Mouse (Mus musculus) limb, embryonic 15.5 days (tissue): ENCODE measurements around the gene Gabrb2. TPM values are rescaled to one million over a fixed set of nuclear protein-coding genes. Genes with fewer than 3 reads are reported as not detected.

ENCODE experiments used
- ATAC-seq: fragments of 200-750 bp; cut with Nextera tagmentation; 2 replicates; pipeline ENCODE4 v1.8.0; 2017; ENCODE audit warnings: low read depth, moderate TSS enrichment; ENCODE audit not compliant: insufficient number of reproducible peaks, low FRiP score, low TSS enrichment
- H3K27ac ChIP-seq: fragments of 300-500 bp; sonication (generic); 2 replicates; pipeline ENCODE4 v1.5.1; 2015; ENCODE audit warnings: moderate library complexity, mild to moderate bottlenecking, inconsistent platforms
- H3K27me3 ChIP-seq: fragments of 300-500 bp; sonication (generic); 2 replicates; pipeline ENCODE4 v1.6.1; 2015; ENCODE audit warnings: inconsistent platforms
- H3K36me3 ChIP-seq: fragments of 300-500 bp; sonication (generic); 2 replicates; pipeline ENCODE4 v1.6.1; 2015; ENCODE audit warnings: inconsistent platforms
- H3K4me1 ChIP-seq: fragments of 300-500 bp; sonication (generic); 2 replicates; pipeline ENCODE4 v1.6.1; 2015; ENCODE audit warnings: inconsistent platforms
- H3K4me2 ChIP-seq: fragments of 300-500 bp; sonication (generic); 2 replicates; pipeline ENCODE4 v1.6.1; 2015; ENCODE audit warnings: mild to moderate bottlenecking, inconsistent platforms
- H3K4me3 ChIP-seq: fragments of 300-500 bp; sonication (generic); 2 replicates; pipeline ENCODE4 v1.5.1; 2015; ENCODE audit warnings: mild to moderate bottlenecking, inconsistent platforms
- H3K9ac ChIP-seq: fragments of 300-500 bp; sonication (generic); 2 replicates; pipeline ENCODE4 v1.6.1; 2015; ENCODE audit warnings: inconsistent platforms
- H3K9me3 ChIP-seq: fragments of 300-500 bp; sonication (generic); 2 replicates; pipeline ENCODE4 v1.6.1; 2016; ENCODE audit warnings: inconsistent platforms
- WGBS: fragments of 180-500 bp; shearing (Covaris S2); methylation state at CpG from one replicate; pipeline ENCODE4 v1.1.7; 2015; 5-methylcytosine and 5-hydroxymethylcytosine counted together
- polyA plus RNA-seq: library from polyadenylated mRNA; unstranded; fragments of >200 nt; fragmentation: Nextera tagmentation; extraction: Ambion mirVana; gene quantifications from 2 replicates; pipeline ENCODE4 v1.2.1, GENCODE M21; 2015

Gabrb2 gene
- polyA plus RNA-seq, 1 experiment from 2014 or later, result 0.90 TPM

DNA sequence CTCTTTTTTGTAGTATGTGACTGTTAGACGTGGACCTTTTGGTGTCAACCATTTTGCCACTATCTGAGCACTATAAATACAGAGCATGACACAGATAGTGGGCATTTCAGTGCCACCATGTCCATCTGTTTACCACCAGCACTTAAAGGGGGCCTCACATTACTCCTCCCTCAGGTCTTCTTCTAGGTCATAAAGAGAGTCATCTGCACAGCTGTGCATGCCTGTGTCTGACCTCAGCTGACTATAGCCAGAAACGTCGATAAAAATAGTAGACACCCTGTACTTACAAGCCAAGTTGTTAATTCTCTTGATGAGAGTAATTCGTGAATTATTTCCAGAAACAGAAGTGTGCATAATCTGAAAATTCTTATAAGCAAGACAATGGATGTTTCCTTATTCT, 29.4 kb downstream of the Gabrb2 start:
- ATAC-seq, result no peak
- 67% methylated on average over 4 of the region's 4 CpGs for WGBS
- no peak overlapping the region for H3K4me2 ChIP-seq

DNA sequence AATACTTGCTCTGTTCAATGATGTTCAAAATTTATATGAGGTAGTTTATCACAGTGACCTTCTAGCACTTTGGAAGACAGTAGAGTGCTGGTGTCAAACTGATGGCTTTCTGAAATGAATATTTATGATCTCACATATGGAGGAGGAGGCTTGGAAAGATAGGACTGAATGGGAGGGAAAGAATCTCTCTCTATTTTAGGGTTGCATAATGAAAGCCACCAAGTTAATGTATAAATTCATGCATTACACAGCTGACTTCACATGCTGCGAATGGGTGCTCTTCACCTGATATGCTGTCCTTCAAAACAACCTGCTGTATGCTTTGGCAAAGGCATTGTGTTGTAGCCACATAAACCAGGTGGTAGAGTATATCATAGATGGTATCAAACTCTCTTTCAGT, 44.6 kb downstream of the Gabrb2 start:
- WGBS, result 83% methylated on average over 1 of the region's 1 CpGs

More for the DNA sequence above, 29.4 kb downstream of the Gabrb2 start:
- H3K4me1 ChIP-seq, result no peaks in the 10 kb centered on the region
- no peaks in the 10 kb centered on the region for H3K27me3 ChIP-seq
- no peaks in the 10 kb centered on the region for H3K36me3 ChIP-seq
- no peaks in the 10 kb centered on the region for H3K9me3 ChIP-seq
- H3K9ac ChIP-seq, result no peak overlapping the region
- no peak overlapping the region for H3K27ac ChIP-seq
- no peak overlapping the region for H3K4me3 ChIP-seq

DNA sequence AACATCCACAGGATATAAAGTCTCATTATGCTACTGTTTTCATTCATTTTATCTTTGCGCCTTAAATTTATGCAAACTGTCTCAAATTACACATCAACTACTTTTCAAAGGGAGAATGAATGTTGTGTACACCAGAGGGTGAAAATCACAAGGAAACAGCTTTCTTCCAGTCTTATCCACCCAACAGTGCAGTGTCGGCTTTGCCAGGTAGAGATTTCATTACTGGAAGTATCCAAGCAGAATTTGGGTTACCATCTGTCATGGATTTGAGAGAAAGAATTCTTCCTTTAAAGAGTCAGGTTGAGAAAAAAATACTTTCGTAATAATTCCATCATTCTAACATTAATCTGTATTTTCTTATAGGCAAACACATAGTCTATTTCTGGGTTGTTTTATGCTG, 48.8 kb downstream of the Gabrb2 start:
- no peaks in the 10 kb centered on the region for H3K36me3 ChIP-seq
- no peak overlapping the region for H3K27ac ChIP-seq
- no peak for ATAC-seq
- no peaks in the 10 kb centered on the region for H3K4me1 ChIP-seq
- WGBS, result 87% methylated on average over 3 of the region's 3 CpGs
- no peak overlapping the region for H3K9ac ChIP-seq
- no peak overlapping the region for H3K4me3 ChIP-seq
- H3K4me2 ChIP-seq, result no peak overlapping the region
- H3K27me3 ChIP-seq, result no peaks in the 10 kb centered on the region
- H3K9me3 ChIP-seq, result no peaks in the 10 kb centered on the region

More for the DNA sequence above, 44.6 kb downstream of the Gabrb2 start:
- Histone ChIP-seq H3K27me3 (no peaks in the 10 kb centered on the region), H3K4me2 (no peak overlapping the region), H3K9ac (no peak overlapping the region), H3K4me3 (no peak overlapping the region), H3K36me3 (no peaks in the 10 kb centered on the region), H3K27ac (no peak overlapping the region), H3K4me1 (no peaks in the 10 kb centered on the region), H3K9me3 (no peaks in the 10 kb centered on the region)
- ATAC-seq, result no peak

DNA sequence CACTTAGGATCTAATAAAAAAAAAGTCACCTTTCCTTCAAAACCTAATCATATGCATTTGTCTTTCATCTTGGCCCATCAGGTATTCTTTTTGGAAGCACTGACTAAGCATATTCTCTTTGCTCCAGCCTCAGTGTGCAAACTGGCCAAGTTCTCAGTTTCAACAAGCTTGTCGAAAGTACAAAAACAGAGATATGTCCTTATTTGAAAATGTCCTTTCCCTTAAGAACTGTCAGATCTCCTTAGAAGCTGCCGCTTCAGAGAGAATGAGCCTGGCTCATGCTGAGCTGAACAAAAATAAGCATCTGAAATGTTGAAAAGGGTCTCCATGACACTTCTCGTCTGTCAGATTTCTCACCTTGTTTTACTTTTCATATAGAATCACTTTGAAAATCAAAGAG, 55.0 kb downstream of the Gabrb2 start:
- H3K4me1 ChIP-seq, result no peaks in the 10 kb centered on the region
- no peak overlapping the region for H3K4me3 ChIP-seq

DNA sequence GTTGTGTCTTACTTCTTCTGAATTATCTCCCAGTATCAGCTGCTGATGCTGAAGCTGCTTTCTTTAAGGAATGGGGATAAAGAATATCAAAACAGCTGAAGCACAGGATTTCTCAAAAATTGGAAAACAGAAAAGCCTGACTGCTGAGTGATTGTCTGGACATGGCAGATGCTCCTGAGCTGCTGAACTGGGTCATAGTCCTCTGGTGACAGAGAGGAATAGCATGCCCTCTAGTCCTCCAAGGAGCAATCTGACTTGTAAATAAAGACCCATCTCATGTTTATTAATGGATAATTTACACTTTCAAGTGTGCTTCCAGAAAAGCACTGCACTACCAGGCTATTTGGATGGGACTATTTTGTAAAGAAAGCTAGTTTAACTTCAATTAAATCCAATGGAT, 68.1 kb downstream of the Gabrb2 start:
- no peaks in the 10 kb centered on the region for H3K36me3 ChIP-seq
- no peak overlapping the region for H3K9ac ChIP-seq
- H3K9me3 ChIP-seq, result no peaks in the 10 kb centered on the region
- no peaks in the 10 kb centered on the region for H3K27me3 ChIP-seq
- H3K27ac ChIP-seq, result no peak overlapping the region
- H3K4me1 ChIP-seq, result no peaks in the 10 kb centered on the region
- H3K4me3 ChIP-seq, result no peak overlapping the region
- ATAC-seq, result no peak
- no peak overlapping the region for H3K4me2 ChIP-seq

More for the DNA sequence above, 55.0 kb downstream of the Gabrb2 start:
- no peak overlapping the region for H3K4me2 ChIP-seq
- no peak overlapping the region for H3K27ac ChIP-seq
- H3K36me3 ChIP-seq, result no peaks in the 10 kb centered on the region
- H3K27me3 ChIP-seq, result no peaks in the 10 kb centered on the region
- H3K9ac ChIP-seq, result no peak overlapping the region
- H3K9me3 ChIP-seq, result no peaks in the 10 kb centered on the region
- WGBS, result 85% methylated on average over 3 of the region's 3 CpGs
- no peak for ATAC-seq

DNA sequence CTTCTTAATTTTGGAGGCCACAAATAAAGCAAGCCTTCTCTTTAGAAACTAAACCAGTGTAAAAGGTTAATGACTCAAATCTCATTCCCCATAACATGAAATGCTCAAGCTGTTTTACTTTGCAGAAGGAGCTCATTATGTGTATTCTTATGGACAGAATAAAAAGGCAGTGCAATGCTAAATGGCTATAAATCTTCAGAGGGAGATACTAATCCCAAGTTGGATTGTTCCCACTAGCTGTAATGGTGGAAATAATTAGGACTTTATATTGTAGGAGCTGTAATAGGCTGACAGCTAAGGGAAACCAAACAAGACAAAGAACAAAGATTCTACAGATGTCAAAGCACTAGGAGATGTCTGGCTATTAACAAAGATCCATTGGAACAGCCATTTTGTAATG, 81.6 kb downstream of the Gabrb2 start:
- no peak for ATAC-seq
- Histone ChIP-seq H3K4me2 (no peak overlapping the region), H3K4me3 (no peak overlapping the region), H3K9me3 (no peaks in the 10 kb centered on the region), H3K4me1 (no peaks in the 10 kb centered on the region), H3K27ac (no peak overlapping the region), H3K36me3 (no peaks in the 10 kb centered on the region), H3K27me3 (no peaks in the 10 kb centered on the region), H3K9ac (no peak overlapping the region)

DNA sequence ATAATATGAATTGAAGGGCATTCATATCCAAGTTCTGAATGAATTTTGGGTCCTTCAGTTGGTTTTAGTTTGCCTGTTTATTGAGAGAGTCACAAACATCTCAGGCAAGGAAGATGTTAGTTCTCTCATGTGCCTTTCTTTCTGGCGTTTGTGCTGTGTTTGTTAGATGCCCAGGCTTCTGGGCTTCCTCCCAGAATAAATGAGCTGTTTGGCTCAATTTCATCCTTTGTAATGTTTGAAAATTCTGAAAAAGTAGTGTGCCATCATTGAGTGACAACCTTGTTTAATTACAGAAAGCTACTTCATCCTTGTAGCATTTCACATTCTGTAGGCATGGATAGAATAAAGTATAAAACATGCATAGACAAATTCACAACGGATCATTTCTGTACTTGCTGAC, 85.9 kb downstream of the Gabrb2 start:
- Histone ChIP-seq H3K9me3 (no peaks in the 10 kb centered on the region), H3K36me3 (no peaks in the 10 kb centered on the region), H3K9ac (no peak overlapping the region), H3K4me1 (no peaks in the 10 kb centered on the region), H3K4me2 (no peak overlapping the region), H3K4me3 (no peak overlapping the region), H3K27ac (no peak overlapping the region), H3K27me3 (no peaks in the 10 kb centered on the region)
- WGBS, result 82% methylated on average over 2 of the region's 2 CpGs
- no peak for ATAC-seq

DNA sequence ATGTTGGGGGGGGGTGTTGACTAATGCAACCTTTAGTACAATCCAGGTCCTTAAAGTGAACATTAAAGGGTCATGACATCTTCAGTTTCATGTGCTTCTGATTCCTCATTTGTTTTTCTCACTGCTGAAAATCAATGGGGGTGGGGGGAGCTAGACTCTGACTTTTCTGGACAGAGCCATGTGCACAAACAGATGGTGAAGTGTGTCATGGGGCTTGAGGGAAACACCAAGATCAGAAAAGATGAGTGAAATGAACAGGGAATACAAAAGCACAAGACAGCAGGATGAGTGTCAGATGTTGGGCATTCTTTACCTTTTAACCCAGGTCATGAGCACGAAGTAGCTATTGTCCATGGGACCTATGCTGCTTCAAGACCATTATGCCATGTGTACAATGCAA, 86.4 kb downstream of the Gabrb2 start:
- H3K9ac ChIP-seq, result no peak overlapping the region
- ATAC-seq, result no peak
- no peak overlapping the region for H3K27ac ChIP-seq
- no peak overlapping the region for H3K4me2 ChIP-seq
- H3K4me1 ChIP-seq, result no peaks in the 10 kb centered on the region
- no peaks in the 10 kb centered on the region for H3K36me3 ChIP-seq
- H3K27me3 ChIP-seq, result no peaks in the 10 kb centered on the region
- H3K9me3 ChIP-seq, result no peaks in the 10 kb centered on the region
- WGBS, result 66% methylated on average over 1 of the region's 1 CpGs
- no peak overlapping the region for H3K4me3 ChIP-seq

DNA sequence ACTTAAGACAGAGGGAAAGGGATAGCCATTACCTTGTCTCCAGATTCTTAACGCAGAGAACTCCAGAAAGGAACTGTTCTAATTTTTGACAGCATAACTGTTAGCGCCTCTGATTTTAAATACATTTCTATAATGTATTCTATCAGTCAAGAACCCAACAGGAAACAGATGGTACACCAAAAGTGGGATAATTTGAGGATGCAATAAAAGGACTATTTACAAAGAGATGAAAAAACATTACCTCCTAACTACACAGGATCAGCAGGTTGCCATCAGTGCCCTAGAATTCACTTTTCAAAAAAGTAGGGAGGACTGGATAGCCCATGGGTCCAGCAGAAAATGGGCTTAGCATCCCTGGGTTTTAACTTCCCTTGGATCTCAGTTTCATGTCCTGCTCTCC, 102.4 kb downstream of the Gabrb2 start:
- H3K4me1 ChIP-seq, result no peaks in the 10 kb centered on the region
- H3K9me3 ChIP-seq, result no peaks in the 10 kb centered on the region
- no peak overlapping the region for H3K4me3 ChIP-seq
- 81% methylated on average over 2 of the region's 2 CpGs for WGBS
- no peak overlapping the region for H3K9ac ChIP-seq
- H3K27ac ChIP-seq, result no peak overlapping the region
- no peak for ATAC-seq
- H3K36me3 ChIP-seq, result no peaks in the 10 kb centered on the region
- H3K4me2 ChIP-seq, result no peak overlapping the region
- no peaks in the 10 kb centered on the region for H3K27me3 ChIP-seq

DNA sequence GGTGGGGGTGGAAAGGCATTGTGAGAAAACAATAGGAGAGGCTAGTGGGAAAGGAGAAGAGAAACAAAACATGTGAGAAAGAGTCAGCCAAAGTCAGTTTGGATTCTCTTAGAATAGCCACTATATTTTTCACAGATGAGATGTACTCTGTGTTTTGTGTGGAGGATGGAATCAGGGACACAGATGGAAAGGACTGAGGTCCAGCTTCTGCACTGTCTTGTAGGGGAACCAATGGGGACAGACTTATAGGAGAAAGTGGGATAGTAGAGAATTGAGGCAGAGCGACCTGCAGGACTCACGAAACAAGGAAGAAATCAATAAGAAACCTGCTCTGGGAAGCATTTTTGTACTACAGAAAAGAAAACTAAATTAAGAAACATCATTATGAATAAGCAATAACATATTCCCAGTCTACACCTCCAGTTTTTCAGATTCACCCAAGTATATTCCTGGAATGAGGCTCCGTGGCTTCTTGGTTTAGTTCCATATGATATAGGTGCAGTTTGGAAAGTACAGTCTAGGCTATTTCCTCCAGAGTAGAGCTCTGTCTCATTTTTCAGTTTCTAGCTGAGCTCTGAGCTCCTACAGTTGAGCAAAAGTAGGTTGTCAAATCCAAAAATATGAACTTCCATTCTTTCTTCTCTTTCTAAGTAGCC, 108.8 kb downstream of the Gabrb2 start:
- Histone ChIP-seq H3K9me3 (no peaks in the 10 kb centered on the region), H3K36me3 (no peaks in the 10 kb centered on the region), H3K4me1 (no peaks in the 10 kb centered on the region), H3K27ac (no peak overlapping the region), H3K4me2 (no peak overlapping the region), H3K4me3 (no peak overlapping the region), H3K27me3 (no peaks in the 10 kb centered on the region), H3K9ac (no peak overlapping the region)
- no peak for ATAC-seq
- WGBS, result 89% methylated on average over 3 of the region's 3 CpGs

DNA sequence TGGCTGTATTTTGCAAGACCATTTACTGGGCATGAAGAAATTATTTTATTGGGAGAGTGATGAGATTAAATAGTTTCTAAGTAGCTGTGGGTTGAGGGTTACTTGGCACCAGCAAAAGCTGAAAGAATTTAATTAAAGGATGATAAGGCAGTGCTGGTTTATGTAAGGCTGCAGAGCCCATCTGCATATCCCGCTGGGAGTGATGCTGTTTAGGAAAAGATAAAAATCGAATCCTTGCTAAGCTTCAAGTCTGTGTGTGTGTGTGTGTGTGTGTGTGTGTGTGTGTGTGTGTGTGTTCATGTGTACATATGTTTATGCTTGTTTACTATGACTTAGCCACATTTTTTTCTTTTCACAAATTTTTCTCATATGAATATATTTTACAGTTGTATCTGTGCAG, 113.0 kb downstream of the Gabrb2 start:
- Histone ChIP-seq H3K27ac (no peak overlapping the region), H3K4me2 (no peak overlapping the region), H3K9me3 (no peaks in the 10 kb centered on the region), H3K27me3 (no peaks in the 10 kb centered on the region), H3K4me3 (no peak overlapping the region), H3K4me1 (no peaks in the 10 kb centered on the region), H3K36me3 (no peaks in the 10 kb centered on the region), H3K9ac (no peak overlapping the region)
- ATAC-seq, result no peak
- WGBS, result 78% methylated on average over 2 of the region's 2 CpGs

DNA sequence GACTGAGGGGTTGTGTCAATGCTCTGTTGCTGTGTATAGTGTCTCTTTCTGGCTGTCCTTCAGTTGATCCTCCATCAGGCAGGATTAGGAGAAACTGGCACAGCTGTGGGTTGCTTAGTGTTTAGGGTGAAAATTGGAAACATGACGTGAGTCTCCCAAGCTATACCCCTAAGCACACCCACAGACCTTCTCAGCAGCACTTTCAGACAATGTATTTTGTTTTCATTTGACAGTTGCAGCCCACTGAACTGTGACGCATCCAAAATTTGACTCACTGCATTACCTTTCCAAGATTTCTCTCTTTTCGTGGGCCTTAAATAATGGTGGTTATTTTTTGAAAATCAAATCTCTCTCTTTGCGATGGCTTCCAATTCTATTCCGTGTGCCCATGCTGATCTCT, 115.7 kb downstream of the Gabrb2 start:
- Histone ChIP-seq H3K9ac (no peak overlapping the region), H3K4me3 (no peak overlapping the region), H3K4me2 (no peak overlapping the region), H3K9me3 (no peaks in the 10 kb centered on the region), H3K27ac (no peak overlapping the region), H3K4me1 (no peaks in the 10 kb centered on the region), H3K27me3 (no peaks in the 10 kb centered on the region), H3K36me3 (no peaks in the 10 kb centered on the region)
- WGBS, result 82% methylated on average over 5 of the region's 5 CpGs
- ATAC-seq, result no peak

DNA sequence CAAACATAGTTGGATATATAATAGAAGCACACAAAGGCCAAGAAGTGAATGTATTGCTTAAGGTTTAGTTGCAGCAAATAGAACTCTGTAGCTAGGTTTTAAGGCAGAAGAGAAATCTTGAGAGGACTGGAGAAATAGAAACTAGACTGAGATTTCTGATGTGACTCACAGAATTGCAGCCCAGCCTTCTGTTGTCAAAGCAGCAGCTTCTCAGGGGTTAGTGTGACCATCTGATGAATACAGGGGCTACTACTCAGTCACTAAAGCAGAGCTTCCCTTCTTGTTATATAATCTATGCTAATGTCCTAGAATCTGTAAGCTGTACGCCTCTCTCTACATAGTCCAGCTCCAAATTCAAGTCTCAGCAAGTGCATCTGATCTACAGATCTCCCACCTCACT, 116.3 kb downstream of the Gabrb2 start:
- no peak for ATAC-seq
- H3K9me3 ChIP-seq, result no peaks in the 10 kb centered on the region
- no peak overlapping the region for H3K4me2 ChIP-seq
- H3K27ac ChIP-seq, result no peak overlapping the region
- no peak overlapping the region for H3K9ac ChIP-seq
- H3K36me3 ChIP-seq, result no peaks in the 10 kb centered on the region
- H3K27me3 ChIP-seq, result no peaks in the 10 kb centered on the region
- H3K4me3 ChIP-seq, result no peak overlapping the region
- WGBS, result 84% methylated on average over 1 of the region's 1 CpGs
- no peaks in the 10 kb centered on the region for H3K4me1 ChIP-seq
